Mouse (Mus musculus): ENCODE measurements at regions not wholly inside any gene's neighbourhood (a gene's known extent, or its start where the extent isn't known, plus 50 kb on each side); places are given as distances from the start of the nearest gene placed in this dataset.

DNA sequence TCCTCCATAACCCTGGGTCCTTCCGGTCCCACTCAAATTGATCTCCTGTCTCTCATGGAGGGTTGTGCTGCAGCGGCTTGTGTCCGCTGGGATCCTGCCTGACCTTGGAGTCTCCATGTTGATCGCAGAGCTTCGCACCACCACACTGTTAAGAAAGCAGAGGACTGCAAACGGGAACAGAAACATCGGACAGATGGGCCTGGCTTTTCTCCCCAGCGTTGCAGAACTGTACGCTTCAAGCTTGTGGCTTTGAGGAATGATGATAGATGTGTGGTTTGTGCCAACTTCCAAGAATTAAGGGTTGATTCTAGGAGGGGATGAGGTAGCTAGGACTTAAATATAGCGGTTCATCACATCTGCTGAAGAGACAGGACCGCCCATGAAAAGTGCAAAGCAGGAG, 65.6 kb upstream of the Enpp6 start:
- TF ChIP-seq POLR2A (IDR thresholded peaks at IDR 0.05; ENCODE audit: control insufficient read depth, low read depth, low read length) (no peak), CTCF (IDR thresholded peaks at IDR 0.05; ENCODE audit: control insufficient read depth, insufficient read depth, insufficient replicate concordance, low read depth, low read length) (no peak)
